Mouse (Mus musculus) yolk sac, embryonic 10.5 days (tissue): ENCODE results near the gene Nsmce4a.
"Not testable (repeated sequence)": the region's sequence is repeated elsewhere in the genome, so short reads cannot be mapped to it uniquely, and the experiment has no call there.

ENCODE experiments used
- DNase-seq: peaks from one replicate; pipeline ENCODE4 v3.0.0-alpha.2; 2017; ENCODE audit warnings: low spot score

The Nsmce4a gene

GRCm38 (mm10) chr7:130572821-130573220 is at the start of gene Nsmce4a:
TSS of gene Nsmce4a (minus strand) at chr7:130573118.
- no peak for DNase-seq

DNA sequence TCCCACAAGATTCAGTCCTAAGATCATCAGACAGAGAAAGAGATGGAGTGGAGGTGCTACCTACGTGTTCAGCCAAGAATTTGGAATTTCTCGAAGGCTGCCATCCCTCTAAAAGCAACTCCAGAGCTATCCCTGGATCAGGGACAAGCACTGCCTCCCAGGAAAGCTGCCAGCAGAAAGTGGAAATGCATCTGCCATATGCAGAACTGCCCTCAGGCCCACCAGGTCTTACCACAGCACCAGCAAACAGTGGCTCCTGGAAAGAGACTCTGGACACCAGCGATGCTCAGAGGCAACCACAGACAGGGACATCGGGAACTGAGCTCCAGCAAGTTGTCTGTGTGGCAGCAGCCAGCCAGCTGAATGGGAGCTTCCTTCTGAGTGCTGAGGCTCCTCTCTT is 49.4 kb upstream of the Nsmce4a start:
- DNase-seq, result no peak

- no peak for DNase-seq
These were observed 49.0 kb upstream of the Nsmce4a start for GRCm38 (mm10) chr7:130621953-130622352.

- no peak for DNase-seq
These were observed 48.1 kb upstream of the Nsmce4a start for GRCm38 (mm10) chr7:130621068-130621467.

DNA sequence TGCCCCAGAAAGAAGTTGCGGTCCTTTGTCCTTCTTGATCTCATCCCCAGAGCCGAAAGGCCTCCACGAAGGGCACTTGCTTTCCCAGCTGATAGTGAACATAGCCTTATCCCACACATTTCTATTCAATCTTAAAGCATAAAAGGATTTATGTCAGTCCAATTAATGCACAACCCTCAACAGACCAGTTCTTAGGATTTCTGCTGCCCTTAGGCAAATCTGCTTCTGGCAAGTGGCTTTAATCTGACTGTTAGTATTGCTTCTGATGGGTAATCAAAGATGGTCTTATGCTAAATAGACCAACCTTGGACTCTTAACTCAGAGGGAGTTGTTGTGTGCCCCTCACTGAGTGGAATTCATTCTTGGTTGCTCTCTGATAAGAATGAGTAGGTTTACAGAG is 44.7 kb upstream of the Nsmce4a start:
- no peak for DNase-seq

- no peak for DNase-seq
These were observed 41.1 kb upstream of the Nsmce4a start for GRCm38 (mm10) chr7:130613973-130614372.

GRCm38 (mm10) chr7:130606958-130607357 is 34.0 kb upstream of the Nsmce4a start:
- no peak for DNase-seq

DNA sequence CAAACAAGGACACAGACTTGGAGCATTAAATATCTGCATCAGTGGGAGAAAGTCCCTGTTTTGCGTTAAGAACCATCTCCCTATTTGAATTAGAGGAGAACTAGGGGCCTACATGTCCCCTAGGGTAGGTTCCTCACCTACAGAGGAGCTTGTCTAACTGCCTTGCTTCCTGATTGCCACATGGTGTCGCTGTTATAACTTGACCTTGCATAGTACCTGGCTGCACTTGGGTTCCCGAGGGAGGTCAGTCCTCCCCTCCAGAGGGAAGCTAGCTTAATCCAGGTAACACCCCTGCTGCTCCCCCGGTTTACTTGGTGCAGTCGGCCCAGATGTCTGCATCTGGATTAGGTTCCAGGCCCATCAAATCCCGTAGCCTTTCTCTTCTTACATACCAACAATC is 32.2 kb upstream of the Nsmce4a start:
- DNase-seq, result peak; percentile 21

GRCm38 (mm10) chr7:130604390-130604789 is 31.5 kb upstream of the Nsmce4a start:
- no peak for DNase-seq

- no peak for DNase-seq
These were observed 30.6 kb upstream of the Nsmce4a start for GRCm38 (mm10) chr7:130603556-130603955.

DNA sequence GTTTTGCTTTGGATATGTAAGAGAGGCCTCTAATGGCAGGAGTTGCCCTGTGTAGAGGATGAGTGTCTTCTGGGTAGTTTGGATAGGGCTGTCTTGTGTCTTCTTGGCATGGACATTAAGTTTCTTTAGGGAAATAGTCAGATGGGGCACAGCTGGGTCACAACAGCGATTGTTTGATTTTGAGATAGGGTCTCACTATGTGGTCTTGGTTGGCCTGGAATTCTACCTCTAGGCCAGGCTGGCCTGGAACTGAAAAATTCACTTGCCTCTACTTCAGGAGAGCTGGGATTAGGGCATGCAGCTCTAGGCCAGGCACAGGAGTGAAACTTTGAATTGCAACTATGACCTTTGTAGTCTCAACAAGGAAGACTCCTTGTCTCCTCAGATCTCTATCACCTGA is 29.9 kb upstream of the Nsmce4a start:
- no peak for DNase-seq

DNA sequence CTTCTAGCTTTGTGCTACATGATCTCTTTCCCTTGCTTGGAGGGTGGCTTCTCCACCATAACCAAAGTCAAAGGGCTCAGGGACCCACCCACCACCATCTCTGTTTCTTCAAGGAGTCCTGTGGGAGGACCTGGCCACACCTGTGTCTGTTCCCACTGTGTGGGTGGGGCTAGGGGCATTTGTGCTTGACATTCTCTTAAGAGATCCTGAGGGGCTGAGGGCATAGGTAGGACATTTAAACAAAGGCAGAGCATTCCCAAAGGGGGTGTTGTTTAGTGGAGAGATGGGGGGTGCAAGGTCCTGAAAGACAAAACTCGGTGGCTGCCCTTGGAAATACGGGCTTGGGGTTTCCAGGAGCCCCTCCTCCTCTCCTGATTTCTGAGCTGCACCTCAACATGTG is 27.6 kb upstream of the Nsmce4a start:
- no peak for DNase-seq

DNA sequence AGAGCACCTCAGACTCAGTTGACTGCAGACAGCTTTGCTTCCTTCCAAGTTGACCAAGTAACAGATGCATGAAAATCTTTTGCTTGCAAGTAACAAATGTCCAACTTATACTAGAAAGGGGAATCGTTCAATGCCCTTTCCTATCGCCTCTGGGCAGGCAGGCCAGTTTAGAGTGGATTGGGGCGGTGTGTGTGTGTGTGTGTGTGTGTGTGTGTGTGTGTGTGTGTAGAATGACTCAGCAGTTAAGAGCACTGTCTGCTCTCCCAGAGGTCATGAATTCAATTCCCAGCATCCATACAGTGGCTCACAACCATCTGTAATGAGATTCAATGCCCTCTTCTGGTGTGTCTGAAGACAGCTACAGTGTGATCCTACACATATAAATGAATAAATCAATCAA is 27.2 kb upstream of the Nsmce4a start:
- DNase-seq, result no peak

DNA sequence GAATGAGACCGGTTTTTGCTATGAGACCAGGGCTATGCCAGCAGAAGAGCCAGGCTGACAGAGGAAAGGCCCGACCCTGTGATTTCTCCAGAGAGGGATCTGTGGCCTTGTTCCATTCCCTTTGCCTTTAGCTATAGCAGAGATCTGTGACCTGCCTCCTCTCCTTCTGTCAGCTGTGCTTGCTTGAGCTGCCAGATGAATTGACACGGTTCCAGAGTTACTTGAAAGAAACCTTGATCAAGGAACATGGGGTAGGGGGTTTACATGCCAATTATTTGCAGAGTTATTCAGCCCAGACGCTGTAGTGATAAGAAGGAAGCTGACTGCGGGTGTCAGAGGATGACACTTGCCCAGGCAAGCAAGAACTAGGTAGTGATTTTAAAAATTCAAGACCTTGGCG is 24.6 kb upstream of the Nsmce4a start:
- DNase-seq, result no peak

GRCm38 (mm10) chr7:130596079-130596855 is 23.3 kb upstream of the Nsmce4a start:
- DNase-seq, result peak; percentile 48

GRCm38 (mm10) chr7:130593375-130594239 is 20.7 kb upstream of the Nsmce4a start:
- not testable (repeated sequence) for DNase-seq

DNA sequence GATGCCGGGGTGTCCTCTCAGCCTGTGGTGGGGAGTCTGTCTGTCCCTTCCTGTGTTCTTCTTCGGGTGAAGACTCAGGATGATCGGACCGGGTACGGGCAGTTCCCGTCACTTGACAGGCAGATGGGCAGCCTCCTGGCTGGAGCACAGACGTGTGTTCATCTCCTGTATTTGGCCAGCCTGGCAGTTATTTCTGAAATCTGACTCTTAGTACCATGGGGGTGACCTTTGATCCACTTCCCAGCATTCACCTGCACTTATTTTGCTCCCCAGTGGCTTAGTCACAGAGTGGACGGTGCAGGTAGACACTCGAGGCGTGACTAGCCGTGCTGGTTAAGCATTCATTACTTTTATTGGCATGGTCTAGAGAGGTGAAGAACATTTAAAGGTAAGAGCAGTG is 20.1 kb upstream of the Nsmce4a start:
- not testable (repeated sequence) for DNase-seq

DNA sequence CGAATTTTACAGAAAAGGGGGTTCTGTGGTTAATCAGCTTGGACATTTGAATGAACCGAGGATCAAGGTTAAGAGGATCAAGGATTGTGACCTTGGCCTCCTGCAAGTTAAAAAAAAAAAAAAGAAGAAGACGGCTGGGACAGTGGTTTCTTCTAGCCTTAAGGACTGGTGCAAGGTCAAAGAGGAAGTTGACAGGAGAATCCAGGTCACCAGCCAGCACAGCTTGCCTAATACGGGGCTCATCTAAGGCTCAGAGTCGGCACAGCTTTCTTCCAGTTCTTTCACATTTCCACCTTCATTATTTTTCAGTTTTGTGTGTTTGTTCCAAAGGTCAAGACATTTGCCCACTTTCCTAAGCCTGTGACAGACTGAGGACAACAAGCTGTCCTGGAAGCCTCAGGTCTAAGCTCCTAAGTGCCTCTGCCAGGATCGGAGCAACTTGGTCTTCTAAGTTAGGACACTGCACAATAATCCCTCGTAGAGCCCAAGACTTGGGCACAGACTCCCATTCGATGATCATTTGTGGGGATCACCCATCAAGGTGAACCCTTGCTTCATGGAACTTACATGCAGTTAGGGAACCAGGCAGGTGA is 18.0 kb upstream of the Nsmce4a start:
- DNase-seq, result peak; percentile 7

GRCm38 (mm10) chr7:130590081-130590828 is 17.3 kb upstream of the Nsmce4a start:
- peak; percentile 17 for DNase-seq

- no peak for DNase-seq
These were observed 13.7 kb upstream of the Nsmce4a start for GRCm38 (mm10) chr7:130586521-130587072.

DNA sequence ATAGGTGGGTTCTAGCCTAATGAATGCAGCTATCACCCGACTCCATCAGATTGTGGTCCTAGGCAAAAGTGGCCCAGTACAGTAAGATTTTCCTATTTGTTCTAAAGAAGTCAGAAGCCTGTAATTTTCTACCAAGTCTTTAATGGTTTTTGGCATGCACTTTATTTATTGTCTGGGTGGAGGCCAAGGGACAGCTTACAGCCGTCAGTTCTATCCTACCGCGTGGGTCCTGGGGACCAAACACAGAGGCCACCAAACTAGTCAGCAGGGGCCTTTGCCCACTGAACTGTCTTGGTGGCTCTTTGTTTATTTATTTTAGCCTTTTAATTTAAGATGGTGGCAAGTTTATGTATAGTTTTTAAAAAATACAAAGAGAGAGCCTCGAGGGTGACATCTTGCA is 5.7 kb upstream of the Nsmce4a start:
- no peak for DNase-seq

- no peak for DNase-seq
These were observed 5.1 kb upstream of the Nsmce4a start for GRCm38 (mm10) chr7:130578066-130578465.
